Mouse (Mus musculus) small intestine, adult 2 months (tissue): ENCODE data around the gene Actl10. TPM values are rescaled to one million over a fixed set of nuclear protein-coding genes. Genes with fewer than 3 reads are reported as not detected.

Experiments used
- H3K27ac ChIP-seq: fragments of 200-500 bp; 2 replicates; pipeline ENCODE4 v1.5.1; 2012; ENCODE audit warnings: low read depth, low read length, control low read depth, inconsistent platforms; ENCODE audit not compliant: insufficient read depth
- H3K27me3 ChIP-seq: fragments of 200-500 bp; 2 replicates; pipeline ENCODE4 v1.6.1; 2012; ENCODE audit warnings: mild to moderate bottlenecking, moderate library complexity, low read length, inconsistent platforms; ENCODE audit not compliant: control insufficient read depth, insufficient read depth
- H3K36me3 ChIP-seq: fragments of 200-500 bp; 2 replicates; pipeline ENCODE4 v1.6.1; 2012; ENCODE audit warnings: mild to moderate bottlenecking, low read length, control low read depth, inconsistent platforms; ENCODE audit not compliant: control insufficient read depth, insufficient read depth
- H3K4me1 ChIP-seq: fragments of 200-500 bp; 2 replicates; pipeline ENCODE4 v1.6.1; 2012; ENCODE audit warnings: low read length, inconsistent platforms, mixed read lengths; ENCODE audit not compliant: control insufficient read depth, insufficient read depth, insufficient read length
- H3K4me3 ChIP-seq: fragments of 200-500 bp; 2 replicates; pipeline ENCODE4 v1.5.1; 2012; ENCODE audit warnings: low read depth, mild to moderate bottlenecking, control low read depth, inconsistent platforms, low read length, moderate library complexity
- CTCF ChIP-seq: fragments of 200-500 bp; IDR thresholded peaks from 2 replicates; pipeline ENCODE4 v1.5.1; 2012; ENCODE audit warnings: low read depth, mild to moderate bottlenecking, control low read depth, inconsistent platforms, low read length, moderate library complexity, mixed read lengths; ENCODE audit not compliant: insufficient replicate concordance, insufficient read length; ENCODE audit errors: extremely low read depth
- POLR2A ChIP-seq: fragments of 200-500 bp; IDR thresholded peaks from 2 replicates; pipeline ENCODE4 v1.6.1; 2012; ENCODE audit warnings: low read depth, mild to moderate bottlenecking, control low read depth, inconsistent platforms, low read length, moderate library complexity
- WGBS: fragments of 180-500 bp; shearing (Covaris S2); methylation state at CpG from one replicate; pipeline ENCODE4 v1.1.7; 2018; 5-methylcytosine and 5-hydroxymethylcytosine counted together
- polyA plus RNA-seq: library from polyadenylated mRNA; depleted of rRNA; stranded (reverse); fragments of >200 nt; gene quantifications from 2 replicates; pipeline ENCODE4 v1.2.3, GENCODE M21; 2012

The Actl10 gene
- polyA plus RNA-seq, 1 experiment, result not detected

DNA sequence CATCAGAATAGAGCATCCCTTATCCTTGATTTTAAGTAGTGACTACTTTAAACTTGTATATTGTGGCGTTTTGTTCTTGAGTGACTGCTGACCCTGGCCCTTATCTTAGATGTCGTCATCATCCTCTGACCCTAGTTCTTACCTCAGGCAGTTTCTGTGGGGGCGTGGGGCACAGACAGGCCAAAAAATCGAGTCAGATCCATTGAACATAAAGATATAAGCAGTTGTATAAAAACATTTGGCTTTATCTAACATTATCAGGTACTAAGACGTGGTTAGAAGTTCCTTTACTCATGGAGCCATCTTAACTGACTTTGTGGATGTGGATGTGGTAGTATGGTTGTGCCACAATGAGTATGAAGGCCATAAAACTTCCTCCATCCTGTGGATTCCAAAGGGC, 29.2 kb upstream of the Actl10 start:
- Histone ChIP-seq H3K27me3 (no peaks in the 10 kb centered on the region), H3K4me3 (no peak overlapping the region), H3K27ac (no peak overlapping the region), H3K36me3 (peaks cover 41% of the 10 kb centered on the region), H3K4me1 (no peaks in the 10 kb centered on the region)
- TF ChIP-seq POLR2A (no peak), CTCF (no peak)
- 86% methylated on average over 5 of the region's 5 CpGs for WGBS

DNA sequence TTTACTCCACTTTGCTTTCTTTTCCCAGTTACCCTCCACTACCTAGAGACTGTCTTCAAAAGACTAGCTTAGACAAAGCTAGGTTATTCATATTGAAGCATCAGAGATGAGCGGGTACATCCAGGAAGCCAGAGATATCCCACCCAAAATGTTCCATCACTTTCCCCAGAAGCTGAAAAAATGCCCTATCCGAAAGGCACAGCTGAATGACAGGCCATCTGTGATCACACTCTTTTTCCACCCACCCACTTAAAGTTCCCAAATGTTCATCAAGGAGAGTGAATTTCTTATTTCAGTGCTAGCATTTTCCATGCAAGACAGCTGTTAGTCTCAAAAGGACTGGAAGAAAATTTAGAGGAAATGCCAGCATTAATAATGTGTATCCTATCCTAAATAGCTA, 26.3 kb upstream of the Actl10 start:
- Histone ChIP-seq H3K36me3 (peaks cover 32% of the 10 kb centered on the region), H3K27me3 (no peaks in the 10 kb centered on the region), H3K4me1 (no peaks in the 10 kb centered on the region), H3K27ac (no peak overlapping the region), H3K4me3 (no peak overlapping the region)
- 94% methylated on average over 2 of the region's 2 CpGs for WGBS
- no peak for TF ChIP-seq POLR2A

DNA sequence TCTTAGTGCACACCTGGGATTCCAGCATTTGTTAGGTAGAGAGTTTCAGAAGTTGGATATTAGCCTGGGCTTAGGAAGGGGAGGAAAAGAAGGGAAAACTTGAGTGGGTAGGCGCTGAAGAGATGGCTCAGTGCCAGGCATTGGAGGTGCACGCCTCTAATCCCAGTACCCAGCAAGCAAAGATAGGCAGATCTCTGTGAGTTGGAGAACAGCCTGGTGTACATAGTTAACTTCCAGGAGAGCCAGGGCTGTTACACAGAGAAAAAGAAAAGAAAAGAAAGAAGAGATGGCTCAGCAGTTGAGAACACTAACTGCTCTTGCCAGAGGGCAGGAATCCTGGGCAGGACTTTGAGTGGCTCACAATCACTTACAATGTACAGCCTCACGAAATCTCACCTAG, 25.0 kb upstream of the Actl10 start:
- Histone ChIP-seq H3K4me1 (no peaks in the 10 kb centered on the region), H3K27me3 (no peaks in the 10 kb centered on the region), H3K27ac (no peak overlapping the region), H3K4me3 (no peak overlapping the region), H3K36me3 (peaks cover 38% of the 10 kb centered on the region)
- no peak for TF ChIP-seq CTCF
- no peak for TF ChIP-seq POLR2A
- 69% methylated on average over 3 of the region's 3 CpGs for WGBS

DNA sequence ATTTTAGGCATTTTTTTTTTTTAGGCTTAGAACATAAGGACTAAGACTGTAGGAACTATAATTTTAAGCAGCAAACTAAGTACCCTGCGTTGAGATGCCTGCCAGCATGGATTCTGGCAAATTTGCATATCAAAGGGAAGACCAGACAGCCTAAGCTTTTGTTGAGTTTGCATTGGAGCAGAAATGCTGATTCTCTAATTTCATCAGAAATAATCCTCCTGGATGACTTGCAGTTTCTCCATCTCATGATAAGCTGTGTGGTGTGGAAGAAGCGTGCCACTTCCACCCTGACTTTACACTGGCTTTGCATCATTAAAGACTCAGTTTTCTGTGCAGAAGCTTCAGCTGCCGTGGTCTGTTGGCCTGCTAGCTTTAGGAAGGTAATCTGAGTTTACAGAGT, 18.7 kb upstream of the Actl10 start:
- TF ChIP-seq CTCF, result no peak
- no peak for TF ChIP-seq POLR2A
- Histone ChIP-seq H3K27me3 (no peaks in the 10 kb centered on the region), H3K27ac (no peak overlapping the region), H3K4me1 (no peaks in the 10 kb centered on the region), H3K36me3 (peaks cover 34% of the 10 kb centered on the region), H3K4me3 (no peak overlapping the region)
- WGBS, result 78% methylated on average over 3 of the region's 3 CpGs

DNA sequence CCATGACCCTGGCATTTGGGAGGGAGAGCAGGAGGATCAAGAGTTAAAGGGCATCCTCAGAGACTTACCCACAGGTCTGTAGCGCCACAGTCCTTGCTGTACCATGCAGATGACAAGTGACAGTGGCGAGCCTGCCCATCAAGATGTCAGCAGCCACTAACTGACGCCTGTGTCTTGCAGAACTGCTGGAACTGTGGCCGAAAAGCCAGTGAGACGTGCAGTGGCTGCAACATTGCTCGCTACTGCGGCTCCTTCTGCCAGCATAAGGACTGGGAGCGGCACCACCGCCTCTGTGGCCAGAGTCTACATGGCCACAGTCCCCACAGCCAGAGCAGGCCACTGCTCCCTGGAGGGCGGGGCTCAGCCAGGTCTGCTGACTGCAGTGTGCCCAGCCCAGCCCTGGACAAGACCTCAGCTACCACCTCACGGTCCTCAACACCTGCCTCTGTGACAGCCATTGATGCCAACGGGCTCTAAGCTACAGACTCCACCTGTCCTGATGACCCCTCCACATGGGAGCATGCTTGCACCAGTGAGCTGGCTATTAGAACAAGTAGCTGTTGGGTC, 16.8 kb upstream of the Actl10 start:
- TF ChIP-seq POLR2A (no peak), CTCF (no peak)
- H3K4me3 ChIP-seq, result no peak overlapping the region
- WGBS, result 88% methylated on average over 12 of the region's 12 CpGs
- H3K36me3 ChIP-seq, result peaks cover 32% of the 10 kb centered on the region
- H3K27ac ChIP-seq, result no peak overlapping the region
- H3K4me1 ChIP-seq, result no peaks in the 10 kb centered on the region
- H3K27me3 ChIP-seq, result no peaks in the 10 kb centered on the region

DNA sequence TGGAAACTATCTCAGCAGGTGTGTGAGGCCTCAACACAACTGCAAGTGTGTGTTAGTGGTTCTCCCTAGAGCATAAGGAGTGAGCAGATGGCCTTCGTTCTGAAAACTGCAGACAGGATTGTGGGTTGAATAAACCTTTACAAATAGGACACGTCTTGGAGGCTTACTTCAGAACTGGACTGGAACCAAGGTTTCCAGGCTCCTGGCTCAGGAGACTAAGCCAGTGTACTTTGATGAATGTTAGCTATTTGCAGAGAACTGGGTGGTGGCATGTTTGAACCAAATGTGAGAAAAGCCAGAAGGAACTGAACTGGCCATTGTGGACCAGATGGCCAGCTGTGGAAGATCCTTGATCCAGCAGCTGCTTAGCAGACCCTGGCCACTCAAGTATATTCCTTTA, 13.3 kb upstream of the Actl10 start:
- no peak overlapping the region for H3K4me3 ChIP-seq
- H3K27me3 ChIP-seq, result no peaks in the 10 kb centered on the region
- peaks cover 21% of the 10 kb centered on the region for H3K36me3 ChIP-seq
- no peaks in the 10 kb centered on the region for H3K4me1 ChIP-seq
- TF ChIP-seq CTCF (no peak), POLR2A (no peak)
- no peak overlapping the region for H3K27ac ChIP-seq
- 70% methylated on average over 2 of the region's 2 CpGs for WGBS

DNA sequence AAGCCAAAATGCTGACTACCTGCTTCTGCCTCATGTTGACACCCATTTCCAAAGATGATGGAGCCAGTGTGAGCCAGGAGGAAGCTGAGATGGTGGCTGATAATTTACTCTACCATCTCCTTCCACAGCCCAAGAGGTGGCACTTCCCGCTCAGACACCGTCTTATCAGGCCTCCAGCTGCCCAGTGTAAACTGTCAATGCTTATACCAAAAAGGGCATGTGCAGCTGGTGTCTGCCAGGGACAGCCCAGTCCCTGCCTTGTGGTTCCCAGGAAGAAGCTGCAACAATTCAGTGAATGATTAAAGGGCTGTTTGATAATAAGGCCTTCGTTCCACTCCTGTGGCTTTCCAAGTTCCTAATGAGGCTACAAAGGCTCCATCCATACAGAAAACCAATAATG, 12.9 kb upstream of the Actl10 start:
- TF ChIP-seq POLR2A (no peak), CTCF (no peak)
- H3K27me3 ChIP-seq, result no peaks in the 10 kb centered on the region
- H3K27ac ChIP-seq, result no peak overlapping the region
- WGBS, result 27% methylated on average over 3 of the region's 3 CpGs
- peaks cover 20% of the 10 kb centered on the region for H3K36me3 ChIP-seq
- H3K4me3 ChIP-seq, result no peak overlapping the region
- H3K4me1 ChIP-seq, result no peaks in the 10 kb centered on the region

DNA sequence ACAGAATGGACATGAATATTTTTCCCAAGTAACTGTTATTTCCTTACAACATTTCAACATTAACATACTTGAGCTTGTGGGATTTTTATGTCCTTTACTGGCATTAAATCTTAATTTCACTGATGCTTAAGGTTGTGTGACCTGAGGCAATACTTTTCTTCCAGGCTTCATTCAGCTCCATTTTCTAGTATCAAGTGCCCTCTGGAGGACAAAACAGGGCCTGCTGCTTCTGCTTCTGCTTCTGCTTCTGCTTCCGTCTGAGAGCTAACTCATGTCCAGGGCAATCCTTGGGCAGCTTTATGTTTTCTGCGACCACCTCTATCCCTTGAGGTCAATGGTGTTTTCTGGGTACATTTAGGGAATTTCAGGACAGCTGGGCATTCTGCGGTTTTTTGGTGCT, 11.9 kb upstream of the Actl10 start:
- no peak overlapping the region for H3K4me3 ChIP-seq
- no peaks in the 10 kb centered on the region for H3K27me3 ChIP-seq
- 84% methylated on average over 3 of the region's 3 CpGs for WGBS
- H3K36me3 ChIP-seq, result peaks cover 19% of the 10 kb centered on the region
- H3K27ac ChIP-seq, result no peak overlapping the region
- H3K4me1 ChIP-seq, result no peaks in the 10 kb centered on the region
- no peak for TF ChIP-seq POLR2A
- TF ChIP-seq CTCF, result peak; percentile 26; the same call in 1 of the 2 replicates
